Mouse (Mus musculus) liver, embryonic 18 days (tissue): ENCODE results near the gene Vmn1r91. TPM values are rescaled to one million over a fixed set of nuclear protein-coding genes. Genes with fewer than 3 reads are reported as not detected.

ENCODE experiments used
- polyA plus RNA-seq: library from polyadenylated mRNA; depleted of rRNA; stranded (reverse); fragments of >200 nt; gene quantifications from 2 replicates; pipeline ENCODE4 v1.2.3, GENCODE M21; 2012; rRNA removed

The Vmn1r91 gene
- not detected in 2 replicates for polyA plus RNA-seq

DNA sequence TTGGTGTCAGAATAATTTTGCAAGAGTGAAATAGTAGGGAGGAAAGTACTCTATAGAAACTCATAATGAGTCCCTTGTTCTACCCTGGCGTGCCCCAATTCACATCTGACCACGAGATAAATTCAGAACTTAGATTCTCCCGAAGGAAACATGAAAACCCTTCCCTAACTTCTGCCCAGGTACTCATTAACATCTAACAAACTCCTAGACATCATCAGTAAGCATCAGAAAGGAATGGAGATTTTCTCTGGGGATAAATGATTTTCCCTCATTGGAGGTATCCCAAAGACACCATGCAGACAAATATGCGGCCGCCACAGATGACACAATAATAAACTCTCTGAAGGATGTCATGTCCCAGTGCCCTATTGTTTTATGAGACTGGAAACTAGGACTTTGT is at the start of gene Vmn1r91:
Gene Vmn1r91 (plus strand): TSS at position 301 of the 400 bp plus-strand sequence.

DNA sequence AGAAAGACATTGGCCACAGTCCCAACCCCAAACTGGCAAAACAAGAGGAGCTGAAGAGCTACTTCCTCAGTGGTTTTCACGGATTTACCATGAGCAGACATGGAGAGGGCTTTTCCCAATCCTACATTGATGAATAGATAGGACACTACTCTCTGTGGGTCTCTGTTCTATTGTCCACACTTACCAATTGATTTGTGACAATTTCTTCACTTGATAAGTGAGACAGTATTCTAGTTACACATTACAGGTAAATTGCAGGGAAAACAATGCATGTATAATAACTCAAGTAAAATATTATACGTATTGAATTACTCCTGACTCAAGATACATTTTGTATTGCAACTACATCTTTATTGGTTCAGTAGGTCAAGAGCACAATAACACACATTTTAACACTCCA is 23.0 kb downstream of the Vmn1r91 start, which contains the start of gene Gm16442:
Gene Gm16442 (minus strand): TSS at position 101 of the 400 bp plus-strand sequence.

DNA sequence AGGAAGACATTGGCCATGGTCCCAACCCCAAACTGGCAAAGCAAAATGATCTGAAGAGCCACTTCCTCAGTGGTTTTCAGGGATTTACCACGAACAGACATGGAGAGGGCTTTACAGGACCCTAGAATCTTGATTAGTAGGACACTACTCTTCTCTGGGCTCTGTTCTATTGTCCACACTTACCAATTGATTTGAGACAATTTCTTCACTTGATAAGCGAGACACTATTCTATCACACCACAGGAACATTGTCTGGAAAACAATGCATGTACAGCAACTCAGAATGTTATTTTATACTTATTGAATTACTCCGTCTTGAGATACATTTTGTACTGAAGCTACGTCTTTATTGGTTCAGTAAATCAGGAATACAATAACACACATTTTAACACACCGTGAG is 39.5 kb downstream of the Vmn1r91 start, which contains the start of gene Vmn1r93:
Gene Vmn1r93 (minus strand): TSS at position 101 of the 400 bp plus-strand sequence.

Other genes with a start within 250 kb of the Vmn1r91 start
- gene Gm19345, start 247.7 kb upstream of the Vmn1r91 start, polyA plus RNA-seq, result 0.10 and 0.15 TPM in 2 replicates
- 0.06 and 0.13 TPM in 2 replicates for gene Ceacam16, start 238.4 kb upstream of the Vmn1r91 start, polyA plus RNA-seq
- not detected in 2 replicates for gene Ceacam19, start 211.7 kb upstream of the Vmn1r91 start, polyA plus RNA-seq
- gene Pvr, start 178.5 kb upstream of the Vmn1r91 start, polyA plus RNA-seq, result 5.7 and 6.1 TPM in 2 replicates
- gene Igsf23, start 148.9 kb upstream of the Vmn1r91 start, polyA plus RNA-seq, result 0.34 and 0.91 TPM in 2 replicates
- gene Ceacam20, start 134.3 kb upstream of the Vmn1r91 start, polyA plus RNA-seq, result 0.02 TPM in 1 of 2 replicates, not detected in the other
- gene Nlrp9b, start 108.2 kb upstream of the Vmn1r91 start, polyA plus RNA-seq, result not detected in 2 replicates
- not detected in 2 replicates for gene Gm16442, start 22.9 kb downstream of the Vmn1r91 start, polyA plus RNA-seq
- not detected in 2 replicates for gene Vmn1r93, start 39.4 kb downstream of the Vmn1r91 start, polyA plus RNA-seq
- not detected in 2 replicates for gene Vmn1r94, start 68.7 kb downstream of the Vmn1r91 start, polyA plus RNA-seq
- not detected in 2 replicates for gene Vmn1r95, start 94.0 kb downstream of the Vmn1r91 start, polyA plus RNA-seq
- gene Gm6164, start 105.9 kb downstream of the Vmn1r91 start, polyA plus RNA-seq, result not detected in 2 replicates
- gene Gm4498, start 134.1 kb downstream of the Vmn1r91 start, polyA plus RNA-seq, result not detected in 2 replicates
- not detected in 2 replicates for gene Gm5890, start 163.2 kb downstream of the Vmn1r91 start, polyA plus RNA-seq
- gene Gm4133, start 234.4 kb downstream of the Vmn1r91 start, polyA plus RNA-seq, result not detected in 2 replicates